Mouse (Mus musculus) spleen, adult 12 weeks (tissue): Measurements from ENCODE around the gene Dclk1.

Experiments
- DNase-seq: peaks from one replicate; pipeline ENCODE4 v3.0.0; 2022; ENCODE audit warnings: low spot score

Dclk1 gene

DNA sequence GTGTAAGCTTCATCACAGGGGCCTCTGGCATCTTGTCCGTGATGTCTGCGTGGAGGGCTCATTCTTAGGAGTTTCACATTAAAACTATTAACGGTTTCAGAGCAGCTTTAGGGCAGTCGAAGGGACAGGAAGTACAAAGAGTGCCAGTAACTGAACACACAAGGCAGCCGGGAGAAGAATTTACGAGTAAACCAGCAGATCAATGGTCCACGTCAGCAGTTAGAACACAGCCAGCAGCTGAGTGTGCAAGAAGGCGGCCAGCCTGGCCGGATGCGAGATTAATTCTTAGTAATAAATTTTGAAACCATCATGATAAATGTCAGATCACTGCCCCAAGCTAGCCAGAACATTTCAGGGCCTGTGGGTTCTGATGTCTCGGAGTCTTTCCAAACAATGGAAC, 94.7 kb downstream of the Dclk1 start:
- DNase-seq: no peak

DNA sequence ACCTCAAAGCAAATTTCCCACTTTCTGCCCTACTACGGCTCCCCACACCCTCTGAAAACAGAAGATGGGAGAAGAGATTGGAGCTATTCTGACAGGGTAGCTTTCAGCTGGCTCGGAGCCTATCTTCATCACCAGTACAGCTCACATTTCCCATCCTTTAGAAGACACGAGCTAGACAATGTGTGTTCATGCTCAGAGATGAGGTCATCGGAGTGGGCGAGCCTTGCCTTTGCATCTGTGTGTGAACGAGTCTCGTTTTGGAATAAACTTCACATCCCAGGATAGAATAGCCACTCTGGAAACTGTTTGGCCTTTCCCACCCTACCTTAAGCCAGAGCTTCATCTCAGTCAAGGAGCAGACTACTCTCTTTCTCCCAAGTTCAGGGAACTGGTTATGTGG, 95.5 kb downstream of the Dclk1 start:
- no peak for DNase-seq

DNA sequence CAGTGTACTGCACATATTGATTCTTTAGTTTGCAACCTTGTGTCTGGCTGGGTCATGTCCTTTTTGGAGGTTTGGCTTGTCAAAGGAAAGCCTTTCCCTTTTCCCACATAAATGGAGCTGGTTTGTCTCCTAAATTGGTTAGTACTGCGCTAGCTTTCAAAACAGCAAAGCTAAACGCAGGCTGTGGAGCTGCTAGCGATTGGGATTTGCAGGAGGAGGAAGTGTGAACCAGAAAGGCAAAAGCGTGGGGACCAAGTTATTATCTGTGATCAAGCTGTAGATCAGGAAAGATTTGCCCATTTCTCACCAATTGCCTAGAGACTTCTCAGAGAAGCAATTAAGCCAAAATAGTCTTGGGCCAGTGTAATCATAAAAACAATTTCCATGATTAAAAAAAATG, 100.3 kb downstream of the Dclk1 start:
- no peak for DNase-seq

DNA sequence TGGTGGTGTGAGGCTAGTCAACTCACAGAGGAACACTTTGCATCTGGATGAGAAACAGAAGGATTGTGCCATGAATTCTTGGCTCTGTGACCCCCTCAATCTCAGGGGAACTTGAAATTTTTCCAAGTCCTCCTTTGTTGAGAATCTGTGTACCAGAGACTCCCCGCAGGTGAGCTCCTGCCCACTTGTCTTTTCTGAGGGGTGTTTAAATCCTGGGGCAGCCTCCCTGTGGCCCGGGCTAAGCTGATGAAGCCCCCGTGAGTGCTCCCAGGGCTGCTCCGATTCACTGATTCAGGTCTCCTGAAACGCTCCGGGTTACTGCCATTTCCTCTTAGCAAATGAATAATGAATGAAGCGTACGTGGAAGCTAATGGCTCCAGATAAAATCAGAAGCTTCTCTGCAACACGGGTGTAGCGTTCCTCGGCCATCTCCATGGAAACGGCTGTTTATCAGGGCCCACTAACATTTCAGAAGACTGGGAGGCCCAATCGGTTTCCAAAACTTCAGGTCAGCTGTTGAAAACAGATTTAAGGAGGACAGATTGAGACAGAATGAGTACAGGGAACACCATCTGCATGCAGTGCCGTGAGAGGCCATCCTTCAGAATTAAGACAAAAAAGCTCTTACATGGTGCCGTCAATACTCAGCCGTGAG, 105.3 kb downstream of the Dclk1 start:
- no peak for DNase-seq

DNA sequence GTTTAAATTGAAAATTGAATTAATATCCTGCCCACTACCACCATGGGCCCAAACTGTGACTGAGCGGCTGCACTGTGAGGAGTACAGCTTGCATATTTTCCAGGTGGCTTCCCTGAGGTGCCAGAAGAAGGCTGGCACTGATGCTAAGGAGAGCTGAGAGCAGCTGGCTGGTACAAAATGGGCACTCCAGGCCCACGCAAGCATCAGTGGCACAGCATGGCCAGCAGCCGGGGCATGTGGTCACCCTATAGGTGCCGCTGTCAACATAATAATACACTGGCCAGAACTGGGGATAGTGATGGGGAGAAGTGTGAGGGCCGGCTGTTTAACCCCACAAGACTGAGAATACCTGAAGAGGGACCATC, 105.8 kb downstream of the Dclk1 start:
- DNase-seq: no peak

DNA sequence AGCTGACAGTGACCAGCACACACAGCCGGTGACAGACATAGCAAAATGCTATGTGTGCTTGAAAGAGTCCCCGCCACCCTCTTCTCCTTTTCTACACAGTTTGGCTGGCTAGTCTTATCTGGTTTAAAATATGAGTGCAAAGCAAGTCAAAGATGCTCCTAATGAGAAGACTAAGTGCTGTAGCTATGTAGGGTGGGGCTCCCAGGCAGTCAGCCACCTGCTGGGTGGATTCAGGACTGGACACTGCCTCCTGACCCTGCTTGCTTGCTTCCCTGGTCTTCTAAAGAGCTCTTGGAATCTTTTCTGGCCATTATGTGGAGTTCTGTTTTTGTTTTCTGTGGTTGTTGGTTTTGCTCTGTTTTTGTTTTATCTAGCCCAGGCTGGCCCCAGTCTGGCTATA, 108.0 kb downstream of the Dclk1 start:
- DNase-seq: no peak

DNA sequence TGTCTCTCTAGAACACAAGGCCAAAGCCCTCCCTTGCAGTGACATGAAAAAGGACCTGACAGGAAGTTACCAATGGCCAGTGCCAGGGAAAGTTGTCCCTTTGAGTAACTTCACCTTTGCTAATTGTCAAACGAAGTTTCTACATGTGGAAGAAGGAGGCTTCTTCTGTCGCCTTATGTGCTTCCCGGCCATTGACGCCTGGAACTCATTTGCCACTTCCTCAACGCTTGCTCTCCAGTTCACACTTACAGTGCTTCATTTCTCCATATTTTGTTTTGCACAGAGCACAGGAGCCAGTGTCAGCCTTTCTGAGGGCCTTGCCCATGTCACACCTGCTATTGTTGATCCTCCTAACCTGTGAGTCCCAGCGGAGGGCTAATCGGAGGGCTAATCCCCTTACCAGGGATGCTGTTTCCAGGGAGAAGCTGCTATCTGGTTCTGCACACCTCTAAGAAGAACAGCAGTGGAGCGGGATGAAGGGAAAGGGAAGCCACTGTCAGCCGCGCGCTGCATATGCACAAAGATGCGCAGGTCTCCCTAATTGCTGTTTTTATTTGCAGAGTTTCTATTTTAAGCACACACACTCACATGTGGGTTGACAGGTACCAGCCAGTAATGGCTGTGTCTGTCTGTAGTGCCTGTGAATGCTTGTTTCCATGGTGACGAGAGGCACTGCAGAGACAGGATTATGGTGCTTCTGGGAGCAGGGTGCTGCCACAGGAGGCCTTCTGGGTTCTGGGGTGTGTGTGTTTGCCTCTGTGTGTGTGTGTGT, 109.3 kb downstream of the Dclk1 start:
- DNase-seq: no peak

DNA sequence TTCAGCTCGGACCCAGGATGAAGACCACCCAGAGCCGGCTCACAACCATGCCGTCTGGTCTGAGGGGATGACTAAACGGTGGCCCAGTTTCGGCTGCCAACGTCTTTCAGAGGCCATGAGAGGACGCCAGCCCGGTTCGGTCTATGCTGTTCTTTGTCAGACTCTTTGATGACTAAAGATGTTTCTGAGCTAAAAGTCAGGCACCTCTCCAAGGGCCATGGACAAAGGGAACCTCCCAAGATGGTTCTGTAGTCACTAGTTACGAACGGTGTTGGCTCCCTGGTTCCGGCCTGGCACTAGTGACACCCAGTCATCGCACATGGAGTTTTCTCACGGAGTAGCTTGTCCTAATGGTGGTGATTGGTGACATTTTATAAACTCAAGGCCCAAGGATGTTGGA, 110.4 kb downstream of the Dclk1 start:
- no peak for DNase-seq

DNA sequence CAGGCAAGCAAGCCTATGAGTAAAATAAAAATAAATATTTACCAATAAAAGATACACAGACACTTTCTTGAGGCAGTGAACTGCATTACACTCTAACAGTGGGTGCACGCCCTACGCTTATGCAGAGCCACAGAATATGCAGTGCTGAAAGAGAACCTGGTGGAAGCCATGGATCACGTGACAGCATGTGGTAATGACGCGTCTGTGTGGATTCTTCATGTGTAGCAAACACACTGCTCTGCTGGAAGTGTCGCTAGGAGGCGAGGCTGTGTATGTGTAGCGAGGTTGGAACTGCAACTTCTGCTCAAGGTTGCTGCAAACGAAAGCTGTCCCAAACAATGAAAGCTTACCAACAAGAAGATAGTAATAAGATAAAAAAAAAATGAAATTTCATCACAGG, 111.0 kb downstream of the Dclk1 start:
- DNase-seq: no peak

DNA sequence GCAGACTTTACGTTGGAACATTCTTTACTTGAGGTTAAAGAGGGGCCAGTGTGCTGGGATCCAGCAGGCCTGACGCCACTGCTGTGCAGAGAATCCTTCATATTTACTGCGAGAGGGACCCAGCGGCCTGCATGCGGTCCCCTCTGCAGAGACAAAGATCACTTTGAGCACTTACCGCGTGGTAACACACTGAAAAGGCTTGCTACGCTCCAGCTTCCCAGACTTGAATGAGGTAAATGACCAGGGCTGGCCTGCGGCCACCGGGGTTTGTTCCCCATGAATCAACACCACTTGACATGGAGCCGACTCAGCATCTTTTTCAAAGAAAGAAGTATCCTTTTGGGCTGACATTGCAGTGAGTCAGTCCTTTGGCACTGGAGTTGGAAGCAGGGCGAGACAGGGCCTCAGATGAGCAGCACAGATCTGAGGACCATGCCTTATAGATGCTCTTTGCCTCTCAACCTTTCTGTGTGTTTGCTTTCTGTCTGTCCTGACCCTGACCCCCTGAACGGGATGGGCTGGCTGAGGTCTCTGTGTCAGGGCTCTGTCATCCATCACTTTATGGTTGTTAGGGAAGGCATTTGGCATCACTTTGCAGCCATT, 111.8 kb downstream of the Dclk1 start:
- DNase-seq: no peak

DNA sequence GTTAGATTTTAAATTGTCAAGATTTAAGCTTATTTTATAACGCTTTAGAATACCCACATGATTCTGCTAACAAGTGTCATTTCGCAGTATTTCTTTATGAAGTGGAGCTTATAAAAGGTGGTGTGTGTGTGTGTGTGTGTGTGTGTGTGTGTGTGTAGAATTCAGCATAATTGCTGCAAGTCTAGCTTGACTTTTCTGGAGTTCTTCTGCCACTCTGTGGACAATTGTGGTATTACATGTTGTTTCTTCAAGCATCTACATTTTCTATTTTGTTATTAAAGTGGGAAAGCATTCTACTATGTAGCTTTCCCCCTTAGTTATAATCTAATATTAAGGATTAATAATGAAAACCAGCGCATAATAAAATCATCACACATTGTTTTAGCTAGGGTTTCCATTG, 112.6 kb downstream of the Dclk1 start:
- no peak for DNase-seq

DNA sequence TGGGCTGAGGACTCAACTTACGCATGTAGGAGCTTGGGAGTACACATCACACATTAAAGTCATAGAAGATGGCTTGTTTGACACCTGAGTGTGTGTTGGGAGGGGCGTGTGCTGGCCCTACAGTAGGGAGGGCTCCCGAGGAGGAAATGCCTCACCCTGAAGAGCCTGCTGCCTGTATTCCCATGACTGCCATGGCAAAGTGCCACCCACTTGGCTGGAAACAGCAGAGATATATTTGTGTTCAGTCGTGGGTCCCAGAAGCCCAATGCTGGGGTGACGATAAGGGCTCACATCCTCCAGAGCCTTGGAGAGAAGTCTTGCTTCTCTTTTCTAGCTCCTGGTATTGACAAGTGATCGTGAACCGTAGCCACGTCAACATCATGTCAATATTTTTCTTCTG, 116.3 kb downstream of the Dclk1 start:
- DNase-seq: no peak

DNA sequence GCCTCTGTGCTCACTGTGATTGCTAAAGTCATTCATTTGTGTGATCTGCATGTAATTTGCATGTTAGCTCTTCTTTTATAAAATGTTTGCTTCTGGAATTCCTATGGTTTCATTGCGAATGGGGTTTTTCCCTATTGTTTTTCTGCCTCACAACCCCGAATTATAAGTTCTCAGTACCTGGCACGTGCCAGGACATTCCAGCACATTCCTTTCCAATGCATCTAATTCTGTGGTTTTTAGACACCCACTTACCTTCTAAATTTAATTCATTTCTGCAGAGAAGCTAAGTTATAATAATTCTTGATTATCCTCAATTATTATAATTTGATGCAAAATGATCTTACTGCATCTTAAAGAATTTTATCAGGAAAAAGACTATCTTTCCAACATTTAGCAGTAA, 118.7 kb downstream of the Dclk1 start:
- no peak for DNase-seq

DNA sequence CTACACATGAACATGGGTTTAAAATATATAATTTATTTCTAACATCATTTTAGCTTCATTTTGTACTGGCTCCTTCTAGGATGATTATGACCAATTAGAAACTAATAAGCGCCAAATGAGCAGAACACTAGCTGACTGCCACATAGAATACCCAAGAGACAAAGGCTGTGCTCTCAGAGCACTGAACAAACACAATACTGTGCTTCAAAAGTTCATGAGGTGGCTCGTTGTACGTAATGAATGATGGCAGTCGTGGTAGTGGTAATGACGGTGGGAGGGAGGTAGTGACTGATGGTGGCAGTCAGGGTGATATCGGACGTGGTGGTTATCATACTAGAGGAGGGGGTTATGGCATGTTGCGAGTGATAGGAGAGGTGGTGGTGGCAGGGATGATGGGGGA, 125.0 kb downstream of the Dclk1 start:
- DNase-seq: no peak

DNA sequence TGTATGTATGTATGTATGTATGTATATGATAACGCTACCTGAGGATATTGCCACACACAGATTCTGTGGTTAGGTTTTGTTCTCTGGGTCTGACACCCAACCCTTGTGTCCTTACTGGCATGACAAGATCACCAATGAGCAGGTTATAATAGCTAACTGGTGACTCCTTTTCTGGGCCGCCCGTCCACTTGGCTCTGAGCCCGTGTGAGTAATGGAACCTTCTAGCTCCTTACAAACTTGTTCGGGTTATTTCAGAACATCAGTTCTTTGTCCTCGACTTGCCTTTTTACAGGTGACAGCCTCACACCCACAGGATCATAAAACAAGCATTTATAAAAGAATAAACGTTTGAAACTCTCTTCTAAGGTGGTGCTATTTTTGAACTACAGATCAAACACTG, 127.0 kb downstream of the Dclk1 start:
- DNase-seq: no peak

DNA sequence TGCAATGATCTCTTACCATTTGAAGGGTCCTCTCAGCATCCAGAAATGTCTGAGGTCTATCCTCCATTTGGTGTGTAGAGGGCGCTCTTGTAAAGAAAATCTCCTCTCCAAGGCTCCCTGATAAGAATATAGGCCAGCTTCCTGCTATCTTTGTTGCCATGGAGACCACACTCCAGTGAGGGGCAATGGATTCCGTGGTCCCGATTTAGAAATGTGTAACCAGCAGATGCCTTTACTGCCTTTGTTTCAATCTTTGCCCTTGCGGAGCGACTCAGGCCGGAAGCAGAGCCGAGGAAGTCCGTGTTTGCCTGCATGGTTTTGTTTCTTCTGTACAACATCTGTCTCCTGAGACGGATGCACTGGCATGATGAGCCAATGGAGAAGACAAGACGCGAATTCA, 131.5 kb downstream of the Dclk1 start:
- no peak for DNase-seq

DNA sequence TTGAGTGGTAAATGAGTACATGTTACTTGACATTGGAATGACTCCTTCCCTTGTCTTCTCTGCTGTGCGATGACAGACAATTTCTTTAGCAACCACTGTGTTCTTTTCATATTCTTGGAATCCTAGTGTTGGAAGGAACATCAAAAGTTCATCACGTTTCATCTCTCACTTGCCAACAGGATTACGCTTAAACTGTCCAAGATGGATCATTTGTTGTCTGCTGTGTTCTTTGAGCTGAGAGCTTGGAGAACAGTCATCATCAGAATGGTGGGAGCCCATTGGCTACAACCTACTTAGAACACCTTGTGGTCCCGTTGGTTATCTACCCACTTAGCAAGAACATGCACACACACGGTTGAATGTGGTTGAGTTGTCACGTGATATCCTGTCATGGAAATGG, 136.4 kb downstream of the Dclk1 start:
- DNase-seq: no peak

DNA sequence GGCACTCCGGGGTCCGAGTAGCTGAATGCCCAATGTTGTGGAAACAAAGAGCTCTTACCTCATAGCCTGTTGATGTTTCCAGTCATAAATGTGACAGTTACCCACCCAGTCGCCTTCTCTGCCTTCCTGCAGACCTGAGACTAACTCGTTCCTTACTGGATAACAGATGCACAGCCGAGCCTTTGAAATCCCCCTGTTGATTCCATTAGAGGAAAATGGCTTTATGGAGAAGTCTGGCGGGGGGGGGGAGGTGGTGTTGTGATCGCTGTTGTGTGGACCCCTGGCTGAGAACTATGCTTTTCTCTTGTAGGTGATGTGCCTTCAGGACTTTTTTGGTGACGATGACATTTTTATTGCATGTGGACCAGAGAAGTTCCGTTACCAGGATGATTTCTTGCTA, 138.3 kb downstream of the Dclk1 start:
- DNase-seq: no peak

DNA sequence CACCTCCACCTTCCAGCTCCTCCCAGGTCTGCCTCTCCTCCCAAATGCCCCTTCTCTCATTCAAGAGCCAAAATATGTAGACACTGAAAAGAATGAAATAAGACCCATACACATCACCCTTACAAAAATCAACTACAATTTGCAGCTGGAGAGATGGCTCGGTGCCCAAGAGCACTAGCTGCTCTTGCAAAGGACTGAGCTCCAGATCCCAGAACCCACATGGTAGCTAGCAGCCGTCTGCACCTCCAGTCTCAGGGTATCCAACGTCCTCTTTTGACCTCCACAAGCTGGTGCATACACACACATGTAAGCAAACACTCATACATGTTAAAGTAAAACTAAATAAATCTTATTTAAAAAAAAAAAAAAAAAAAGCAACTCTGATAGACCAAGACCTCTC, 150.4 kb downstream of the Dclk1 start:
- no peak for DNase-seq

DNA sequence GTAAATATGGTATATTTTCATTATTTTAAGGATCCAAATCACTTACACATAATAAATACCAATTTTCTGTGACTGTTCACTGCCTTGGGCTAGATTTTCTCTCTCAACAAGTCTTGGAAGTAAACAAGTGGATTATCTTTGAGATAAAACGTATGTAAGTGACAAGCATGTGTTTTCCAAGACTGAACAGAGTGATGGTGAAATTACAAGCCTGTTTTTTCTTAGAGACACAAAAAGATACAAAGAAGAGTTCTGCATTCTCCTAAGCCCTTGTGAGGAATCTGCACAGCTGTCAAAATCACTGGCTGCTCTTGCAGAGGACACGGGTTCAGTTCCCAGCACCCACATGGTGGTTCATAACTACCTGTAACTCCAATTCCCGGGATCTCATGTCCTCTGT, 151.4 kb downstream of the Dclk1 start:
- no peak for DNase-seq

DNA sequence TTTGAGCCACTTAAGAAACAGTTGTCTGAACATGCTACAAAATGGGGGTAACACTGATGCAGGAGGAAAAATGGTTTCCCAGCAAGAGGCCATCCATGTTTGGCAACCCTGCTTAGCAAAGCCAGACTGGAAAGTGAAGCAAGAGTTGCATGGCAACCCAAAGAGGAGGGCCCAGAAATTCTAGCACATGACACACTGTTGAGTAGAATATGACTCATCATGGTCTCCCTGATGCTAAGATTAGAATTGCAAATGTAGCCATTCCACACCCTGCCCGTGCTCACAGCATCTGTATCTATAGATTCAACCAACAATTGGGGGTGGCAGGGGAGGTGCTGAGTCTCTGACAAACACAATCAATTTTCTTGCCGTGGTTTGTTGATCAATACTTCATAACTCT, 154.6 kb downstream of the Dclk1 start:
- no peak for DNase-seq

DNA sequence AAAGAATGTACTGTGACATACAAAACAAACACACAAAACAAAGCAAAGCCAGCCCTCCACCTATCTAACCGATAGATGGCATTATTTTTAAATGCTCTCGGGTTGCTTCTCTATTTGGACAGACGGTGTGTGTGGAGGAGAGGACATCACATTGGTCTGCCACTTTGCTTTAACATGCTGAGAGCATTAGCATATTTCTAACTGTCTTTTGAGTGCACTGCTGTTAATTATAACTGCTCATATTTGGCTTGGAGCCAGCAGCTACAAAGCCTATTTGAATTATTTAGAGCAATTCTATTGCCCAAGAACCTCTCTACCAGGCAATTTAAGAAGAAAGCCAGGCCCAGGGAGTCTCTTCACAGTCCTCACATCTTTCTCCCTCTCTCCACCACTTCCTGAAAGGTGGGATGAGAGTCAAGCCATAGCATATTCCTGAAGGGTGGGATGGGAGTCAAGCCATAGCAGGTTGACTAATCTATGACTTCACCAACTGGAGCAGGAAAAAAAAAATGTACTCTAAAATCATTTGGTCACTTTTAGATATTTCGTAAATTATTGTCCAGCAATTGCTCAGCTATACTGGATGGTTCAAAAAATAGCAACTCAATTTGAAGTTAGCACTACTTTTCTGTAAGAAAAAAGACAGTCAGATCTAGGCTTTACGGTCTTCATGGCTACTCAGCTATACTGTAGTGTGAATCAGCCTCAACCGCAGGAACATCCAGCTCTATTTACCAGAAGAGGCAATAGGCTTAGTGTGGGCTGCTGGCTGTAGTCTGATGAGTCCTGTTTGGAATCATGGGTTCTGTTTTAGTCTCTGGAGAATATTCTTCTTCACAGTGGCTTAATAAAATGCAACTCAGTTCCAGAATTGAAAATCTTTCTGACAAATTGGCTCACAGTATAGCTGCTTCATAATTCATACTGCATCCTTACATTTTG, 155.9 kb downstream of the Dclk1 start:
- DNase-seq: no peak

DNA sequence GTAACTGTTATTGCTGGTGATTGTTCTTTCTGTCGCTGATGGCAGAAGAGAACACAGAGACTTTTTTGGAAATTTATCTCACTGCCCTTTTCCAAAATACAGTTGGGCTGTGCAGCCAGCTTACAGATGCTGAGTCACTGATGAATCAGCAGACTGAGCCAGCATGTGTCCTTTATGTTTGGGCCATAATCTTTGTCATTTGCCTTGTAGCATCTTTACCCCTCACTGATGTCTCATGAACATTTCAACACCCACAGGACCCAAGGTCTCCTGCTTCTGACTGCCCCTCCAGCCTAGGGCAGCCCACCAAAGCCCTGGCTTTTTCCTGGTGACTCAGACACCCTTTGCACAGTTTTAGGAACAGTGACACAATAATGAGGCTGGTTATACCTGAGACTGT, 159.1 kb downstream of the Dclk1 start:
- DNase-seq: no peak
